Mouse (Mus musculus) liver, embryonic 14.5 days (tissue): ENCODE data around the gene Wnt1.

Source experiments
- CTCF ChIP-seq: IDR thresholded peaks from 2 replicates; pipeline ENCODE4 v1.5.1; 2016; ENCODE audit warnings: antibody characterized with exemption, low read depth, control low read depth
- EP300 ChIP-seq: IDR thresholded peaks from 2 replicates; pipeline ENCODE4 v1.6.1; 2016; ENCODE audit warnings: antibody characterized with exemption, low read depth

DNA sequence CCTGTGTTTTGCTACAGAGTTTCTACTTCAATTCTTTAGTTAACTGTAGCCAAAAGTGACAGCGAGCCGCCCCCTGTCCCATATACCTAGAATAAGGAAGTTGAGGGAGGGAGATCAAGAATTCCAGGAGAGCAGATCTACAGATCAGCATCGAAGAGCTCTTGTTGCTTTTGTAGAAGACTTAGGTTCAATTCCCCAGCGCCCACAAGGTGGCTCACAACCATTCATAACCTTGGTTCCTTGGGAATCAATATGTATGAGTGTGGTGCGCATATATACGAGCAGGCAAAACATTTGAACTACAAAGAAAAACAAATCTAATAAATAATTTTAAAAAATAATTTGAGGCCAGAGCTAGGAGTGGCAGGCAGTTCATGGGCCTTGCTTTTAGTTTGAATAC is 8.5 kb upstream of the Wnt1 start:
- TF ChIP-seq CTCF (no peak), EP300 (no peak)
